Mouse (Mus musculus): ENCODE measurements at regions not wholly inside any gene's neighbourhood (a gene's known extent, or its start where the extent isn't known, plus 50 kb on each side); places are given as distances from the start of the nearest gene placed in this dataset.

- no peak for TF ChIP-seq MYOG (IDR thresholded peaks at IDR 0.05; ENCODE audit: control insufficient read depth, extremely low read depth, insufficient read length)
- no peak for TF ChIP-seq CTCF (IDR thresholded peaks at IDR 0.05; ENCODE audit: control insufficient read depth, insufficient read depth, insufficient read length)
- no peak for TF ChIP-seq MAX (IDR thresholded peaks at IDR 0.05)
- TF ChIP-seq CEBPB (IDR thresholded peaks at IDR 0.05; ENCODE audit: low read depth): no peak
- no peaks in the 10 kb centered on the region for H3K36me3 ChIP-seq (ENCODE audit: control insufficient read depth, insufficient read depth)
- H3K79me3 ChIP-seq (ENCODE audit: low read depth): no peaks in the 10 kb centered on the region
- H3K4me3 ChIP-seq (ENCODE audit: insufficient read depth, poor library complexity, severe bottlenecking): no peak overlapping the region
- no peak overlapping the region for H3ac ChIP-seq (ENCODE audit: control insufficient read depth, insufficient read length, low read depth)
- H3K27me3 ChIP-seq (ENCODE audit: control insufficient read depth, insufficient read depth, insufficient read length): no peaks in the 10 kb centered on the region
- no peaks in the 10 kb centered on the region for H3K79me2 ChIP-seq (ENCODE audit: control insufficient read depth, insufficient read depth)
Measured at GRCm38 (mm10) chr5:95864252-95864651, 88.5 kb downstream of the E330014E10Rik start.

- Histone ChIP-seq H3K4me3 (ENCODE audit: insufficient read depth, poor library complexity, severe bottlenecking) (no peak overlapping the region), H3K79me3 (ENCODE audit: low read depth) (no peaks in the 10 kb centered on the region), H3K27me3 (ENCODE audit: control insufficient read depth, insufficient read depth, insufficient read length) (no peaks in the 10 kb centered on the region), H3ac (ENCODE audit: control insufficient read depth, insufficient read length, low read depth) (no peak overlapping the region), H3K36me3 (ENCODE audit: control insufficient read depth, insufficient read depth) (no peaks in the 10 kb centered on the region), H3K79me2 (ENCODE audit: control insufficient read depth, insufficient read depth) (no peaks in the 10 kb centered on the region)
- TF ChIP-seq FOSL1 (IDR thresholded peaks at IDR 0.05; ENCODE audit: insufficient read depth, low read length, poor library complexity, severe bottlenecking) (no peak), USF1 (IDR thresholded peaks at IDR 0.05; ENCODE audit: low read depth) (no peak), MYOD1 (IDR thresholded peaks at IDR 0.05; ENCODE audit: control insufficient read depth, insufficient read length, low read depth) (no peak), CTCF (IDR thresholded peaks at IDR 0.05; ENCODE audit: control insufficient read depth, insufficient read depth, insufficient read length) (no peak), MAX (IDR thresholded peaks at IDR 0.05) (no peak), MYOG (IDR thresholded peaks at IDR 0.05; ENCODE audit: control insufficient read depth, extremely low read depth, insufficient read length) (no peak), CEBPB (IDR thresholded peaks at IDR 0.05; ENCODE audit: low read depth) (no peak)
Measured at GRCm38 (mm10) chr5:95864725-95865492, 89.1 kb downstream of the E330014E10Rik start.

DNA sequence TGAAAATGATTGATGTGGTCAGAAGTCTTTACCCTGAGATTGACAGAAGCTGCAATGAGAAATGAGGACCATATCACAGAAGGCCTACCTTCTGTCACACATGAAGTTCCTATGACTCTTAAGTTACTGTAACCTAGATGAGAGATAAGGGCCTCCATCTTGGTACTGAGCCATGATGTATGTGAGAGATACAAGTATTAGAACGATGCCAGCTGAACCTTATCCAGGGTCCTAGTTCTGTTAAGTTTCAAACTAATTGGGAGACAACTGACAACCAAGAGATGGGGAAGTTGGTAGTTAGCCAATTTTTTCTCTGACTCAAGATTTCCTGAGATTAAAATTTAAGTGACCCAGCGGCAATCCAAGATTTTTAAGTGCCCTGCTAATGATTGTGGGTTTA is 89.7 kb downstream of the E330014E10Rik start:
- H3K27me3 ChIP-seq (ENCODE audit: control insufficient read depth, insufficient read depth, insufficient read length): no peaks in the 10 kb centered on the region
- no peak overlapping the region for H3ac ChIP-seq (ENCODE audit: control insufficient read depth, insufficient read length, low read depth)
- no peak overlapping the region for H3K4me3 ChIP-seq (ENCODE audit: insufficient read depth, poor library complexity, severe bottlenecking)
- no peaks in the 10 kb centered on the region for H3K36me3 ChIP-seq (ENCODE audit: control insufficient read depth, insufficient read depth)
- TF ChIP-seq MYOD1 (IDR thresholded peaks at IDR 0.05; ENCODE audit: control insufficient read depth, insufficient read length, low read depth) (no peak), FOSL1 (IDR thresholded peaks at IDR 0.05; ENCODE audit: insufficient read depth, low read length, poor library complexity, severe bottlenecking) (no peak), MYOG (IDR thresholded peaks at IDR 0.05; ENCODE audit: control insufficient read depth, extremely low read depth, insufficient read length) (no peak), CEBPB (IDR thresholded peaks at IDR 0.05; ENCODE audit: low read depth) (no peak), CTCF (IDR thresholded peaks at IDR 0.05; ENCODE audit: control insufficient read depth, insufficient read depth, insufficient read length) (no peak), USF1 (IDR thresholded peaks at IDR 0.05; ENCODE audit: low read depth) (no peak), MAX (IDR thresholded peaks at IDR 0.05) (no peak)
- H3K79me2 ChIP-seq (ENCODE audit: control insufficient read depth, insufficient read depth): no peaks in the 10 kb centered on the region
- H3K79me3 ChIP-seq (ENCODE audit: low read depth): no peaks in the 10 kb centered on the region

GRCm38 (mm10) chr5:95866848-95867495 is 89.8 kb upstream of the Cxcl13 start:
- Histone ChIP-seq H3K36me3 (ENCODE audit: control insufficient read depth, insufficient read depth) (no peaks in the 10 kb centered on the region), H3K27me3 (ENCODE audit: control insufficient read depth, insufficient read depth, insufficient read length) (no peaks in the 10 kb centered on the region), H3K4me3 (ENCODE audit: insufficient read depth, poor library complexity, severe bottlenecking) (no peak overlapping the region), H3ac (ENCODE audit: control insufficient read depth, insufficient read length, low read depth) (no peak overlapping the region), H3K79me3 (ENCODE audit: low read depth) (no peaks in the 10 kb centered on the region), H3K79me2 (ENCODE audit: control insufficient read depth, insufficient read depth) (no peaks in the 10 kb centered on the region)
- TF ChIP-seq CTCF (IDR thresholded peaks at IDR 0.05; ENCODE audit: control insufficient read depth, insufficient read depth, insufficient read length): no peak
- no peak for TF ChIP-seq CEBPB (IDR thresholded peaks at IDR 0.05; ENCODE audit: low read depth)
- no peak for TF ChIP-seq FOSL1 (IDR thresholded peaks at IDR 0.05; ENCODE audit: insufficient read depth, low read length, poor library complexity, severe bottlenecking)
- TF ChIP-seq MYOD1 (IDR thresholded peaks at IDR 0.05; ENCODE audit: control insufficient read depth, insufficient read length, low read depth): no peak
- no peak for TF ChIP-seq MYOG (IDR thresholded peaks at IDR 0.05; ENCODE audit: control insufficient read depth, extremely low read depth, insufficient read length)
- no peak for TF ChIP-seq MAX (IDR thresholded peaks at IDR 0.05)
- TF ChIP-seq USF1 (IDR thresholded peaks at IDR 0.05; ENCODE audit: low read depth): no peak

DNA sequence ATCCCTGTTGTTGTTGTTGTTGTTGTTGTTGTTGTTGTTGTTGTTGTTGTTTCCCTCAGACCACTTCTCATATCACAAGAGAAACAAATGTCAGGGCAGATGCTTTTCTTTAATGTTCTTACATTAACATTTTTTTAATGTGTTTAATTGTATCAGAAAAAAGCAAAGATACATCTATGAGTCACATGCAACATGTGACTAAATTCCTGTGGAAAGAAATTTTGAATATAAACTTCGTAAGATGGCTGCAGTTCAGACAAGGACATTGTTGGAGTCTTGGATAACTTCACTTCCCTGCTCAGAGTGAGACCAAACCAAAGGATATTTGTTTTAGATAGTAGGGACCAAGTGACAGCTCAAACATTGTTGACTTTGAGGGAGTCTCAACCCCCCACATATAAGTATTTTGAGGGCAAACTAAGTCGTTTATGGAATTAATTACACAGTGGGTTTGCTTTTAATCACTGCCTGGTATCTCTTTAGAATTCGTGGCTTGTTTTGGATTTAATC is 86.4 kb upstream of the Cxcl13 start:
- H3K27me3 ChIP-seq (ENCODE audit: control insufficient read depth, insufficient read depth, insufficient read length): no peaks in the 10 kb centered on the region
- no peaks in the 10 kb centered on the region for H3K79me3 ChIP-seq (ENCODE audit: low read depth)
- H3K36me3 ChIP-seq (ENCODE audit: control insufficient read depth, insufficient read depth): no peaks in the 10 kb centered on the region
- H3K4me3 ChIP-seq (ENCODE audit: insufficient read depth, poor library complexity, severe bottlenecking): no peak overlapping the region
- no peaks in the 10 kb centered on the region for H3K79me2 ChIP-seq (ENCODE audit: control insufficient read depth, insufficient read depth)
- no peak overlapping the region for H3ac ChIP-seq (ENCODE audit: control insufficient read depth, insufficient read length, low read depth)
- TF ChIP-seq USF1 (IDR thresholded peaks at IDR 0.05; ENCODE audit: low read depth) (peak; percentile 72), FOSL1 (IDR thresholded peaks at IDR 0.05; ENCODE audit: insufficient read depth, low read length, poor library complexity, severe bottlenecking) (no peak)
